Mouse (Mus musculus): ENCODE measurements around the gene Pmepa1.

DNA sequence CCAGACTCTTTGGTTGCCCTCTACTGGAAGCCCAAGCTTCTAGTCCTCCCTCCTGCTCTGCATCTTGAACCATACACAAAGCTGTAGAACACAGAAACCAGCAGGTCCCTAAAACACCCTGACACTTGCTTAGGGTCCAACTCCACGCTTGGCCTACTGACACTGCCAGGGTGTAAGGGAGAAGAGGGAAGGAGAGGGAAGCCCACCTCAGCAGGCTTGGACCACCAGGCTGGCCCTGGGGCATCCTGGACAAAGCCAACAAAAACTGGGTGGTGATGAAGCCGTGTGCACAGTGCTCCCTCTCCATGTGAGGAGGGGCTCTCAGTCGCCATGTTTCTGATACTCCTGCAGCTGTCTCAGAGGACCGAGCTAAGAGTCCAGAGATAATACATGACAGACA lies 96.3 kb downstream of the Pmepa1 start:
- no peak for TF ChIP-seq EP300 (IDR thresholded peaks at IDR 0.05; ENCODE audit: insufficient read depth, low read depth, low read length)
- TF ChIP-seq CTCF (IDR thresholded peaks at IDR 0.05; ENCODE audit: low read depth, low read length): no peak
